Mouse (Mus musculus) frontal cortex, adult (tissue): ENCODE data around the gene Vmn2r101.

ENCODE experiments used
- ATAC-seq: cut with Nextera tagmentation; 2 replicates; pipeline ENCODE4 v1.9.2; 2017; ENCODE audit warnings: mild to moderate bottlenecking, moderate library complexity, mixed read lengths; ENCODE audit not compliant: low TSS enrichment

The Vmn2r101 gene

DNA sequence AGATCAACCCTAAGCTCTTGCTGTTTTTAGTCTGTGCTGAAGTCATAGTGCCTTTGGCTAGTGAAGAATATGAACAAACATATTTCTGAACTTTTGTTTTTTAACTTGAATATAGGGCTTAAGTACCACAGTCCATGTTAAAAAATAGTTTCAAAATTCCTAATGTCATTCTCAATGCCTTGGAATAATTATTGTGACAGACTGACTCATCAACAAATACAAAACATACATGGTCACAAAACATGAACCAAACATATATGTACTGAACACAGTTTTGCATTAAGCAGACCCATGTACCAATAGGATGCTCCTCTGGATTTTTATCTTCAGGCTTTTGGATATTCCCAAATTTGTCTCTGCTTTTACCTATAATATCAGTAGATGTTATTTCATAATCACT is at the start of gene Vmn2r101:
Gene Vmn2r101 (plus strand): TSS at position 301 of the 400 bp plus-strand sequence.
- no peak for ATAC-seq

DNA sequence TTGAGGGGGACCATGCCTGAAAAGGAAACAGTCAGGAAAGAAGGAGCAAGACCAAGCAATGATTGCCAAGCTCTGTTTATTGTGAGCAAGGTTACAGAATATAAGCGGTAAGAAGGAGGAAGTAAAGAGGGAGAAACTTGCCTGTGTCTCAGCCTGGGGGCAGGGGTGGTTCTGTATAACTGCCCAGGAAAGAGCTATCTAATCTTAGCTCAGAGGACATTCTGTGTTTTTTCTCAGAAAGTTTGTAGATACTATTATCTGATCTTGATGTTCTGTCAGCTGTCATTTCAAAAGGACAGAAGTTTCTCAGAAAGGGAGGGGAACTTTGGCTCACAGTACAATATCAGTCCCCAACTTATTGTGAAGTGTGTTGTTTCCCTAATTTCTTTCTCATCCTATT is 52.3 kb downstream of the Vmn2r101 start:
- ATAC-seq, result no peak

DNA sequence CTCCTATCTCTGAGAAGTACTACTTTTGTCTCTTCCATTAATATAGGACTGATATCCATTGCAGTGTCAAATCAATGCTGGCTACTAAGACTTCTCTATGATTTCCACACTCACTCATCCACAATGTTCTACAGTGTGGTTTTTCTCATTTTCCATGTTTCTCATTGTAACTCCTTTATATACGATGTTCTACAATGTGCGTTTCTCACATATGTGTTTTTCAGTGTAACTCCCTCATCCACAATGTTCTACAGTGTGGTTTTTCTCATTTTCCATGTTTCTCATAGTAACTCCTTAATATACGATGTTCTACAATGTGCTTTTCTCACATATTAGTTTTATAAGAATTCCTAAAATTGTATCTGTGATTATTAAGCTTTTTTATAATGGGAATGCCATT is 81.4 kb downstream of the Vmn2r101 start:
- no peak for ATAC-seq

DNA sequence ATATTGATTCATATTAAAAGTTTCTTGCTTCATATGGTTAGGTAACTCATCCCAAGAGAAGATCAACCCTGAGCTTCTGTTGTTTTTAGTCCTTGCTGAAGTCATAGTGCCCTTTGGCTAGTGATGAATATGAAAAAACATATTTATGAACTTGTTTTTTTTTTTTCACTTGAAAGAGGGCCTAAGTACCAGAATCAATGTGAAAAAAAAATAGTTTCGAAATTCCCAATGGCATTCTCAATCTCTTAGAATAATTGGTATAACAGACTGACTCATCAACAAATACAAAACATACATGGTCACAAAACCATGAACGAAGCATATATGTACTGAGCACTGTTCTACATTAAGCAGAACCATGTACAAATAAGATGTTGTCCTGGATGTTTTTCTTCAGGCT is 83.0 kb downstream of the Vmn2r101 start, which contains the start of gene Vmn2r102:
Gene Vmn2r102 (plus strand): TSS at position 301 of the 400 bp plus-strand sequence.
- no peak for ATAC-seq
